Mouse (Mus musculus) regulatory T cell (primary cell): ENCODE measurements around the gene Prkca.

Source experiments
- in situ Hi-C: fragments of 300-600 bp; cut with MboI, MseI; formaldehyde crosslinking; loops from one replicate; pipeline ENCODE4 v1.15.1; 2025; ENCODE audit warnings: high pct_unique_total_duplicates

The Prkca gene

DNA sequence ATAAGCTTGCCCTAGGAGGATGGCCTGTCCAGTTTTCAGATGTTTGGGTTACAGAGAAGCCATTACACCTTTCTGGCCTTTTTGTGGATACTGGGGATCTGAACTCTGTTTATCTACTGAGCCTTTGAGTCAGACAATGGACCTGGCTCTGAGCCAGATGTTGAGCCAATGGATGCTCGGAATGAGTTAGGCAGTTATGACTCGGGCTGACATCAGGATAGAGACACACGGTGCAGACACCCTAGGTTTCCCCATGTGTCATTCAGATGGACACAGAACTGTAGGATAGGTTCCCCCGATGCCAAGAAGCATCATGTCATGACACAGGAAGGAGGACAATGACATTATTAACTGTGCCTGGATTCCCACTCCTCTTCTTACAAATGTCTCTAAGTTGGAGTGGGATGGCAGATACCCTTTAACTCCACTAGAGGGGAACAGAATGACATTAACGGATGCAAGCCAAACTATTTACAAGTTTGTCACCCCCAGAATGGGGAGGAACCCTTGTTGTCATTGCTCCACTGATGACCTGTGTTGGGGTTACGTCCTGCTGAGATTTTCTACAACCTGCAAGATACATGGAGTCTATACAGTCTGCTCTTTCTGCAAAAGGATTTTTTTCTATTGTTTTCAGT is 271.0 kb downstream of the Prkca start:
- in situ Hi-C loops = loop anchor here (10.0 kb wide), 1 partner anchor 58 kb away; no protein-coding TSS in a partner anchor

DNA sequence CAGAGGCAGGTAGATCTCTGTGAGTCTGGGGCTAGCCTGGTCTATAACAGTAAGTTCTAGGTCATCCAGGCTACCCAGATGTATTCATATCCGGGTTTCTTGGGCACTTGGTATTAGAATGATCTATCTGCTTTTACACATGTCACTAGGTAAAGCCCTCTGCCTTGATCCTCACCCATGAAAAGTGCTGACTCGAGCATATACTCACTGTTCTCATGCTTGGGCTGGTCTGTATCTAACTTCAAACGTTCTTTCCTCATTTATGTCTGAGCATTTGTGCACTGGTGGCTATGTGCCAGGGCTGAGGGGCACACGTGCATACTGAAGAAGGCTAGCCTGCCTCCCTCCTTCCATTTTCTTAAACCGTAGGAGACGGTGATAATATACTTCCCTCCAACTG is 272.5 kb downstream of the Prkca start:
- in situ Hi-C loops = loop anchor here (10.0 kb wide), 1 partner anchor 56 kb away; no protein-coding TSS in a partner anchor

DNA sequence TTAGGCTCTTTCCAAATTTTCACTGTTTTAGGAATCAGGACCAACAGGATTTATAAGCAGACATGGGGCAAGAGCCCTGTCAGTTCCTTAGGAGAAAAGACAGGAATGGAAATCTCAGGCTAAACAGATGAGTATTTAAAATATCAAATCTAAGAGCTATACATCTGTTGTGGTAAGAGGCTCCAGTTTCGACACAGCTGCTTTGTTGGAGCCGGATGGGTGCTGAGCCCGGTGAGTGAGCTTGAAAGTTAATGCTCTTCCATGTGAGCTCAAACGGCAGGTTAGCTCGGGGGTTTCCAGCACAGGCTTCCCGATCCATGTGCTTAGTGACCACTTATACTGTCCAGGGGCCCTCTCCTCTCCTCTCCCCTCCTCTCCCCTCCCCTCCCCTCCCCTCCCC is 273.7 kb downstream of the Prkca start:
- in situ Hi-C loops = loop anchor here (10.0 kb wide), 1 partner anchor 55 kb away; no protein-coding TSS in a partner anchor

DNA sequence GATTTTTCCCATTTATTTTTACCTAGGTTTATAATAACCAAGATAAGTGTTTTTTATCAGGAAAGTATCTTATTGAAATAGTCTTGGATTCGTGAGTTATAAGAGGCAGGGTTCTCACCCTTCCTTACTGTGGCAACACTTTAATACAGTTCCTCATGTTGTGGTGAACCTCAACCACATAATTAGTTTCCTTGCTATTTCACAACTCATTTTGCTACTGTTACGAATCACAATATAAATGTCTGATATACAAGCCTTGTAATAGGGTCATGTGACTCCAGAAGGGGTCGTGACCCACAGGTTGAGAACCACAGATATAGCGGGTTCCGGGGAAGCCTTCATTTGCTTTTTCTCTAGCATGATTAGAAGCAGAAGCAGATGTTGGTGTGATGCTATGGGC is 275.3 kb downstream of the Prkca start:
- in situ Hi-C loops = no loop called here

DNA sequence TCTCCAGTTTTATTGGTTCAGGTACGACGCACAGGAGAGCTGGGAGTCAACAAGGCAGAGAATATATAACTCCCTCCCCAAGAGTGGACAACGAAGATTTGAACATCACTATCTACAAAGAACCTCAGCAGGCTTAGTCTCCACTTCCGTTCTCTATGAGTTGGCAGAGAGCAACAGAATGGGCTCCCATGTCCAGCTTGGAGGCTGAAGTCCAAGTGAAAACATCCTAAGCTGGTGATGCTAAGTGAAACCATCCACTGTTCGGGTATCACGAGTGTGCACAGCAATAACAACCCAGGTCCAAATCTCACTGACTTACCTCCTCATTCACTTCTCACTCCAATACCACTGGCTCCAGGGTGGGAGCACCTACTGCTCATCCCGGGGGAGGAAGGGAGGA is 276.6 kb downstream of the Prkca start:
- in situ Hi-C loops = no loop called here

DNA sequence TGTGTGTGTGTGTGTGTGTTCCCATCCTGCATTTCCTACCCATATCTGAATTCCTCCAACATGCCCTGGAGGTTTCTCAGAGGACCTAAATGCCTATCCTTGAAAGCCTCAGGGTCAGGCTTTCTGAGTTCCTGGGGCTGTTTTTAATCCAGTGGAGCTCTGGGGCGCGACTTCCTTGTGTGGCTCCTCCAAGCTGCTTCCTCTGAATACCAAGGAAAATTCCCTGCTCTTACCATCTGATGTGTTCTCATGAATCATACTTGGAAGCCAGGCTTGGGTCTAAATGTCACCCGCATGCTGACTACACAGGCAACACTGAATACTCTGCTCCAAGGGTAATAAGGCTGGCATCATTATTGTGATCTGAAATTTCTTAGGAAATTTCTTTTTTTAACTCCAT is 279.3 kb downstream of the Prkca start:
- in situ Hi-C loops = no loop called here

DNA sequence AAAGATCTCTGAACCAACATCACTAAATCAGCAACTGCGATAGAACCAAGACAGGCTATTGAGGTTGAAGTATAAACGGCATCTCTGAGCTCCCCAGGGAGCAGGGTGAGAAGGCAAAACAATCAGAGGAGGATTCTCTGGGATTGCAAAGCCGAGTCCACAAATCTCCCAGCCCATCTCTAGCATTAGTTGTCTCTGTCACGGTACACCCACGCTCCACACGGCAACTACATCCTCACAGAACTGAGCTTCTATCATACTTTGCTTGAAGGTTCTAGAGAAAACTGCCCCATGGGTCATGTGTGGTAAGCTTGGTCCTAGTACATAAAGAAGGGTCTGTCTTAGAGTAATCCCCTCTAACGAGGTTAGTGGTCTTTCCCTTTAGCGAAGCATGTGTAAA is 280.6 kb downstream of the Prkca start:
- in situ Hi-C loops = no loop called here

DNA sequence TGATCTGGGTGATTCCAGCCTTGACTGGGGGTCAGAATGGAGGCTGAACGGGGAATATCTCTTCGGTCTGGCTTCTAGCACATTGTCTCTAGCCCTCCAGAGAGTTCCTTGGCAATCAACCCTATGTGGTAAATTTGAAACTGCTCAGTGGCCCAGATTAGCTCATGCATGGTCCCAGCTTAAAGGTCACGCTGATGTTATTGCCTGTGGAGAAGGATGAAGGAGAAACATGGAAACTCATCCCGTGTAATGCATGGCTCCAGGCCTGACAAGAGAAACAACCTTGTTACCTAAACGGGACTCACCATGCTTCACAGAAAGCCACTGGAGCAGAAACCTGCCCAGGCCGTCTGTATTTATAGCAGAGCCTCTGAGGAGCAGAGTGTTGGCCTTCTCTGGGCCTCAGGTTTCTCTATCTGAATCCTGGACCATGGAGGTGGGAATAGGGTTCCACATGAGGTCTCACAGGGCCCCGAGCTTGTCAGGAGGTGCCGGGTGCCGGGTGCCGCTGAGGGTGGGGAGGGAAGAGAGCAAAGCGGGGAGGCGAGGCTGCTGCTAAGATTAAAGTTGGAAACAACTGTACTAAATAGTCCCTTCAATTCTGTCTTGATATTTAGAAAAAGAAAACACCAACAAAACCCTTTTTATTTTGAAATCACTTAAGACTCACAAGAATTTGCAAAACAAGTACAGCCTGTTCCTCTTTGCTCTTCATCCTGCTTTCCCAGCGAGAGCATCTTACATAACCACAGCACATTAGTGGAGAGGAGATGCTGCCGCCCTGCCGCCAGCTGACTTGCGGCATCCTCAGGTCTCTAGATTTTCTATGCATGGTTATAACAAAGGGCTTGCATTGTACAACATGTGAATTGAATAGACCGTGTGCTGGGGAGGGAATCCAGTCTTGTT is 281.9 kb downstream of the Prkca start:
- in situ Hi-C loops = no loop called here

DNA sequence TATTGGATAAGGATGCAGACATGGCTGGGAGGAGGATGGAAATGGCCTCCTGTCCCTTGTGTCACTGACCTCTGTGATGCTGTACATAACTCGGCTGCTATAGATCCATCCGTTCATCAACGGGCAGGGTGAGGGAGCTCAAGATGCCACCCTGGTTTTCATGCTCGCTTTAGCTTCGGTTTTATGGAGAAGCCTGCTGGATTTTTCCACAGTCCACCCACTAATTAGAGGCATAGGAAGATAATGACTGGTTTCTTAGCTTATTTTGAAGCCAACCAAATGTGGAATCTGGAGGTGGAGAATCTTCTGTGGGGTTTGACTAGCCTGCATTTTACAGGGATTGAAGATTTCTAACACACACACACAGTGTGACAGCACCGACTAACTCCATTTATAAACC is 286.6 kb downstream of the Prkca start:
- in situ Hi-C loops = no loop called here

DNA sequence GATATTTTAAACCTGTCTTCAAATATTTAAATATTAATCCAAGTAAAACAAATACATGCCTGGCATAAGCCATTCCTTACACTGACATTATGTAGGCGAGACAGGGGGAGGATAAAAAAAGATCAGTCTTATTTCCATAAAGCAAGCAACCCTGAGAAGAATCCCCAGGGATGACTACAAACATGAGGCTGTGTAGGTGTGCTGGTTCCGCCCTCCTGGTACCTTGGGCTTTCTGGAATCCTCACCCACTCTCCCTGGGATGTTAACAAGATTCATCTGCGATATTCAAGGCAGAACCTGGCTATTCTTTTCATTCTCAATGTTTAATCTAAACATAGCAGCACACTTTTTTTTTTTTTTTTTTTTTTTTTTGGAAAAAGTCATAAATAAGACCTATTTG is 289.1 kb downstream of the Prkca start:
- in situ Hi-C loops = no loop called here

DNA sequence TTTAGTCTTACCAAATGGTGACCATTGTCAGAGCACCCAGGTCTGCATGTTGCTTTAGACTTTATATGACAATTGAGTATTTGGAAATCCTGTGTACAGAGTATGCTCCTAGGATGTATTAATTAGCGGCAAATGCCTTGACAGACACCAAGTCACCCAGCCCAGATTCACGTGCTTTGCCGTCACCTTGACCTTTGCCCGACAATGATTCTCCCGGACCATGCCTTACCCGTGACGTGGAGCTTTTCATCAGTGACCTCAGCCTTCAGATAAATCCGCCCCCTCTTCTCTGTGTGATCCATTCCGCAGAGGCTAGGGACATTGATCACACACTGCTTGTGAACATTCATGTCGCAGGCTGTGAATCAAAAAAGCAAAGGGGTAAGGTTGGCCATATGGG is 290.0 kb downstream of the Prkca start:
- in situ Hi-C loops = no loop called here

DNA sequence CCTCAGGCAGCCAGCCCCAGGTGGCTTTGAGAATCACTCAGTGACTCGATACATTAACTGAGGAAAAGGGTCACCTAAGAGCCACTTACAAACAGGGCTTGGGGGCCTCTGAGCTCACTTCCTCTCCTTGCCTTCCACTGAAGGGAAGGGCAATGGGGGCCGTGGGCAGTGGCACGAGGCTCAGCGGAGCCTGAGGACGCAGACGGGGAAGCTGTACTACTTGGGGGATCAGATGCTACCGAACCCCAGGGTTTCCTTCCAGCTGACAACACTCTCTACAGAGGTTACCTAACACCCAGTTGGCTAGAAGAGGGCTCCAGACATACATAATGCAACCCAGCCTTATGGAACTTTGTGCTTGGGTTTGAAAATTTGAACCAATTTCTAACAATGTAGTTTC is 302.1 kb downstream of the Prkca start:
- in situ Hi-C loops = no loop called here

DNA sequence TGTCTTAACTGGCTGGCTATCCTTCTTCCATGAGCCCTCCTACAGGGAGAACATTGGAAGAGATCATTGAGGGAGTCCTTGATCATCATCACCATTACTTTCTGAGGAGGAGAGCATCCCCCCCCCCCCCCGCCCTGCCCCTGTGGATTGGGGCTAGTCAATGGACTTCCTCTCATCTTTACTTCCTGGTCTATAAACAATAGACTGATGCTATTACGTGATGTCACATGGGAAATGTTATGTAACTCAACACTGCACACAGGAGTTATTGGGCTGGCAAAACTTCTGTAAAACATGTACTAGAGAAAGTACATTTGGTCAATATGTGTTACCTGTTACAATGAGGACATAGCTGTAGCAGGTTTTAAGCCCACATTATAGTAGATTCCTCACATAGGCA is 302.9 kb downstream of the Prkca start:
- in situ Hi-C loops = no loop called here

DNA sequence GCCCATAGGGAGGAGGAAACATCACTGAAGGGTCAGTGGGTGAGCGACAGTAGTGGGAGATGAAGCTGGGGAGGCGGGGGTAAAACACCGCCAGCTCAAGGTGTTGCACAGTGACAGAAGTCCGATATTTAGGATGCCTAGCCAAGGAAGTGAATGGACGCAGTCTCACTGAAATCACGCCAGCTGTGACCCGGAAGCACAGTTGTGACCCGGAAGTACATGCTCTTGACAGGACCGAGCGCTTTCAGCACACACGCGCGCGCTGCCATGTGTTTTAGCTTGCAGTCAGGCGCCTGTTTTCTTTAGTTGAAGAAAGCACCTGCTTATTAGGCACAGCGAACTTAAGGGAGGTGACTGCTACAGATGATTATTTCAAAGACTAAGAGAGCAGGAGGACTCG is 304.0 kb downstream of the Prkca start:
- in situ Hi-C loops = no loop called here

DNA sequence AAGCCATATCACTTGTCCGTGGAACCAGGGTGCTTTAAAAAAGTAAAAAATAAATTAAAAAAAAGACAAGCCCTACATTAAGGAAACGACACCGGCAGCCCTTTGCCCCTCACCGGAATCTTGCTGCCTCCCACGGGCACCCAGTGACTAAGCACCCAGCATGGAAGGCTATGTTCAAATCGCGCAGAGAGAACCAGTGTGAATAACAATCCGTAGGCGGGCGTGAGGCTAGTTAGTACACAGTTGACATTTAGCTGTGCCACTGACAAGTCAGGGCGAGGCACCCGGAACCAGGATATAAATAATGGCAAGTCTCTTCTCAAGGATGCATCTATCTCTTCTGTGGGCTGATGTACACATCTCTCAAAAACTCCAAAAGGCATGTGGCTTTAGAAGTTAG is 304.7 kb downstream of the Prkca start:
- in situ Hi-C loops = no loop called here

DNA sequence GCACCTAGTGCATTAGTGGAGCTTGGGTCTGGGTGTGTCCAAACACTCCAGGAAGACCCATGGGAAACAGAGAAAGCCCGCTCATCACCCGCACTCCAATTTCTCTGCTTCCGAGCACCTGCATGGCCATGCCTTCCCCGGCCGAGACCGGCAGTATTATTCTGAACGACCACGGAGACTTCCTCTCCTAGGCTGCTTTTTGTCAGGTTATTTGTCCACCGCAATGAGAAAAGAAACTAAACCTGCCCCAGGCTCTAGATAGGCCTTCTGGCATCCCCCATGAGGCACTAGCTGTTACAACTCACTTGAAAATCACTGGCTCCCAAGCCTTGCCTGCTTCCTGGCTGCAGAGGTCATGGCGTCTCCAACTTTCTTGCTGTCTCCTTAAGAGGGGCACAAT is 307.4 kb downstream of the Prkca start:
- in situ Hi-C loops = no loop called here

DNA sequence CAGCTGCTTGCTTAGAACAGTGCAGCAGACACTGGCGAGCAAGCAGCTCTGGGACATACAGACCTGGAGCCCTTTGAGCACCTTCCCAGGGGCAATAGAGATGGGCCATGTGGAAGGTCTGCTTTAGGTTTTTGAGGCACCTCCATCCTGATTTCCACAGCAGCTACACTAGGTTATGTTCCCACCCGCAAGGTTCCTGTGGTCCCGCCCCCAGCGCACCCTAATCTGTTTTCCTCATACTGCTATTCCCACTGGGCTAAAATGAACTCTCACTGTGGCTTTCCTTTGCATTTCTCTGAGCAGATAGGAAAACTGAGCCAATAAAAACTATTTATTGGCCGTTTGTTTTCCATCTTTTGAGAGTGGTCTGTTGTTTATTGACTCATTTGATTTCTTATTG is 308.0 kb downstream of the Prkca start:
- in situ Hi-C loops = no loop called here

DNA sequence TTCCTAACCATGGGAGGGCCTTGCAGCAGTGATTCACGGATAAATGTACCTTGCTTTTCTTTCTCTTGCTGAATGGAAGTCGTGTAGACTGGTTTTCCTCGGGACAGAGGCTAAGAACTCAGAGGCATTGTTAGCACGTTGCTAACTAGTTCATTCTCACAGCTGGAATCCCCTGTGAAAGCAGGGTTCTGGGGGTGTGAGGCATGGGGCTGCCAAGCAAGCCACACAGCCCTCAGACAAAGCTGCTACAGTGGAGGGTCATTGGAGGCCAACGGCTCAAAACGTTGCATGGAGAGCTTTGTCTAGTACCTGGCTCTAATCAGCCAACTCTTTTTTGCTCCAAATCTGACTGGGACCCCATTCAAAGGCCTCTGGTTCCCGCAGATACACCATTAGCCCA is 309.4 kb downstream of the Prkca start:
- in situ Hi-C loops = no loop called here

DNA sequence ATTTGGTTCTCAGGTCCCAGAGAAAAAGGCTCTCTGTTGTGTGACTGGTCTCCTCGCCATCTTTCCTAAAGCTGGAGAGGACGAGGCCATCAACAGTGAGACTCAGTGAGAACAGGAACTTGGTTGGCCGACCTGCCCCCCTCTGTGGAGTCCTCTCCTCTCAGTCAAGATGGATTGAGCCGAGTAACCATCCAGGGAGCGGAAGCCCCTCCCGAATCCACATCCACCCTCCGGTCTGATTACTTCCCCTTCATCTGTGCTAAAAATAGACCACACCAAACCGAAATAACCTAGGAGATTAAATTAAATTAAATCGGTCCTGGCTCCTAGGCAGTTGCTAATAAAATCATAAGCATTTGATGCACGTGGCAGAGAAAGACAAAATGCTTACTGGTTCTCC is 311.2 kb downstream of the Prkca start:
- in situ Hi-C loops = no loop called here

DNA sequence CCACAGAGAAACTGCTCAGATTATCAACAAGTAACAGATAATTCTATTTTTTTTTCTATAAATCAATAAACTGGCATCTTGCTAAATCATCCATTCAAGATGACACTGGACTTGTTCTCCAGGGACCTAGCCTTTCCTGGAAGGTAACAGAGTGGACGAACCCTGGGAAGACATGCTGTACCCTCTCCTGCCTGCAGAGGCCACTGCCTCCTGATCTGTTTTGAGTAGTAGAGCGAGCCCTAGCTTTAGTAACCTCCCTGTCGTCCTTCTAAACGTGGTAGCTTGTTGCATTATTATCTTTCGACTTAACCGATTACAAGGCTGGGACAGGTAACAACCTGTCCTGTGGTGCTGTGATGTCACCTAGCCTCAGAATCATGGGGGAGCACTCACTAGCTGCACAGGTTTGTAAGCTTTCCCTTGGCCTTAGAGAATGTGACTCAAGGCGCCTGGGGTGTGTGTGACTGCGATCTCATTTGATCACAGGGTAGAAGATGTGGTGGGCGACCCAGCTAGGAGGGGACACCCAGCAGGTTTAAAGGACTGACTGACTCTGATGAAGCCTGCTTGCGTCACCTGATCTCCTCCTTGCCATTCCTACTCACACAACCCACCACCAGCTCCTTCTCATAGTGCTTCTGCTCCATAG is 312.6 kb downstream of the Prkca start:
- in situ Hi-C loops = no loop called here

DNA sequence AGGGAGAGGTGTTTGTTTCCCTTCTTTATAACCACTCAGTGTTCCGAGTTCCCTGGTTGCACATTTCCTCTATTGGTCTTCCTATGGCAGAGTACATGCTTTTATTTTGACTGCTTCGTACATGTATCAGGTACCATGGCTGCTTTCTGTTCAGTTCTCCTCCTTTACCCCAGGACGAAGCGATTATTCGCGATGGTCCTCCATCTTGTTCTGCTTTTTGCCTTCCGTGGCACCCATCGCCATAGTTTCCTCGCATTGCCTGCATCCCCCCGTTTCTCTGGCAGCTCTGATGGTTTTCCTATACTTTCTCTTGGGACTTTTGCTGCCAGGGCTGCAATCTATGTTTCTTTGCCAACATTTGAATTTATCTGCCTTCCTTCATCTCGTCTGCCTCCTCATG is 314.4 kb downstream of the Prkca start:
- in situ Hi-C loops = no loop called here

DNA sequence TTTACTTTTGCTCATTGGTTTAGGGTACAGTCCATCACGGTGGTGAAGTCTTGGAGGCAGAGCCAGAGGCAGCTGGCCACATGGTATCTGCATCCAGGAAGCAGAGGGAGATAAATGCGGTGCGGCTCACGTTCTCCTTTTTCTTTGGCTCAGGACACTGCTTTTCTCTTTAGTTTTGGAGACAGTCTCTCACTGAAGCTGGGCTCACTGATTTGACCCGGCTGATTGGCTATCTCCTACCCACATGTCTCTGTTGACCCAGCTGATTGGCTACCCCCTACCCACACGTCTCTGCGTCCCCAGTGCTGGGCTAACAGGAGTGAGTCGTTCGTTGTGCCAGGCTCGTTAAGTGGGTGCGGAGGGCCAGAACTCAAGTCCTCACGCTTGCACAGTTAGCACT is 315.3 kb downstream of the Prkca start:
- in situ Hi-C loops = no loop called here
